Mouse (Mus musculus) C2C12 (cell line): ENCODE measurements around the gene Uspl1. TPM values are rescaled to one million over a fixed set of nuclear protein-coding genes. Genes with fewer than 3 reads are reported as not detected.
A peak's percentile ranks its signal among the peaks of the same experiment; 100 is the strongest.

Experiments
- H3K27me3 ChIP-seq: one replicate; pipeline ENCODE4 v1.6.1; 2011; ENCODE audit not compliant: control insufficient read depth, insufficient read depth, insufficient read length
- H3K36me3 ChIP-seq: one replicate; pipeline ENCODE4 v1.6.1; 2011; ENCODE audit not compliant: control insufficient read depth, insufficient read depth
- H3K4me3 ChIP-seq: one replicate; pipeline ENCODE4 v1.5.1; 2011; ENCODE audit warnings: mild to moderate bottlenecking, control low read depth; ENCODE audit not compliant: poor library complexity, insufficient read depth, severe bottlenecking
- H3K79me2 ChIP-seq: one replicate; pipeline ENCODE4 v1.6.1; 2011; ENCODE audit not compliant: control insufficient read depth, insufficient read depth
- H3K79me3 ChIP-seq: one replicate; pipeline ENCODE4 v1.6.1; 2011; ENCODE audit warnings: low read depth, control low read depth
- H3ac ChIP-seq: one replicate; pipeline ENCODE3; 2011; ENCODE audit warnings: low read depth; ENCODE audit not compliant: control insufficient read depth, insufficient read length
- CEBPB ChIP-seq: IDR thresholded peaks from one replicate; pipeline ENCODE4 v1.6.1; 2011; ENCODE audit warnings: low read depth, mild to moderate bottlenecking, control low read depth, moderate library complexity
- CTCF ChIP-seq: IDR thresholded peaks from one replicate; pipeline ENCODE4 v1.5.1; 2011; ENCODE audit not compliant: control insufficient read depth, insufficient read depth, insufficient read length
- FOSL1 ChIP-seq: IDR thresholded peaks from one replicate; pipeline ENCODE4 v1.8.0; 2011; ENCODE audit warnings: mild to moderate bottlenecking, low read length; ENCODE audit not compliant: poor library complexity, insufficient read depth, severe bottlenecking
- MAX ChIP-seq: IDR thresholded peaks from one replicate; pipeline ENCODE4 v1.6.1; 2011; ENCODE audit warnings: mild to moderate bottlenecking, control low read depth
- MYOD1 ChIP-seq: IDR thresholded peaks from one replicate; pipeline ENCODE4 v1.6.1; 2011; ENCODE audit warnings: low read depth; ENCODE audit not compliant: control insufficient read depth, insufficient read length
- MYOG ChIP-seq: IDR thresholded peaks from one replicate; pipeline ENCODE4 v1.6.1; 2011; ENCODE audit not compliant: control insufficient read depth, insufficient read length; ENCODE audit errors: extremely low read depth
- USF1 ChIP-seq: IDR thresholded peaks from one replicate; pipeline ENCODE4 v1.6.1; 2011; ENCODE audit warnings: low read depth, mild to moderate bottlenecking, control low read depth, moderate library complexity
- polyA plus RNA-seq: library from polyadenylated mRNA; unstranded; fragments of >200 nt; fragmentation: generic; extraction: Trizol; gene quantifications from one replicate; pipeline ENCODE4 v1.2.1, GENCODE M21; 2012; ENCODE audit warnings: missing spikeins

Gene Uspl1
- polyA plus RNA-seq, 1 experiment = 17.8 TPM

DNA sequence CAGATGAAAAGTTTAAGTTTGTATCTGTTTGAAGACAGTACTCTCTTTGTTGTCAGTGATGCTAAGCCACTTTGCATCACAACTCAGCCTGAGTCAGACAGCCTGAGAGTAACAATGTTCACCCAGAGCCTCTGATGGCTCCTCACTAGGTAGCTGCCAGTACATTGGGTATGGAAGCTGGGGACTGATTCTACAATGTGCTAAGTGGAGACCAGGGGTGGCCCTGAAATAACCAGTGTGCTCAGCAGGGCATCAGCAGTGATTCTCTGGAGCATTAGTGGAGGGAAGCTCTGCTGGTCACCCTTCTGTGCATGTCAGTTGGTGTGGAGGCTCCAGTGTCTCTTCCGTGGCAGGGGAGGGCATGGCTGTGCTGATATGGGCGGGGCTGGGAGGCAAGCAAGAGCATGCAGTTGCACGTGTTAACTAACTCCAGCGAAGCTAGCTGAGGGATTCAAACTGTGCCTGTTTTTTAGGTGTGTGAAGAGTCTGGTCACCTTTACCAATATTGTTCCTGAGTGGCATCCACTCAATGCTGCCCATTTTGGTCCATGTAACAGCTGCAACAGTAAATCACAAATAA, 19.7 kb downstream of the Uspl1 start:
- H3K36me3 ChIP-seq = peaks cover 82% of the 10 kb centered on the region
- peaks cover 36% of the 10 kb centered on the region for H3K79me3 ChIP-seq
- peak overlapping the region; percentile 20 for H3ac ChIP-seq
- peaks cover 58% of the 10 kb centered on the region for H3K79me2 ChIP-seq
- H3K4me3 ChIP-seq = no peak overlapping the region
- H3K27me3 ChIP-seq = no peaks in the 10 kb centered on the region
- TF ChIP-seq FOSL1 (no peak), MYOD1 (no peak), MYOG (no peak), MAX (no peak), CEBPB (no peak), CTCF (no peak), USF1 (no peak)

DNA sequence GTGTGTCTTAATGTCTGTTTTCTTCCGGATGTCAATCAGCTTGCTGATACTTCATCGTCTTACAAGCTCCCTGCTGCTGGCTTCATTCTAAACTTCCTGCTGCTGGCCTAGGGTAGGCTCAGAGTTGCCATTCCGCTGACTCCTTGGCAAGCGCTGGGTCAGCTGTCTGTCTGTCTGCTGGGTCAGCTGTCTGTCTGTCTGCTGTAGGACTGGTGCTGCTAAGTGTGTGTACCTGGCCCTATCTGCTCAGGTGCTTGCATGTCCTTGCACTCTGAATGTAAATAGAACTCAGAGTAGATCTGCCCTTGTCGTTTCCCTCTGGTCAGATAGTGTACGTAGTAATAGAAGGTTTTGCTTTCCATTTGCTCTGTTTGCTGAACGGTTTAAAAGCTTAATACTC, 20.7 kb downstream of the Uspl1 start:
- H3ac ChIP-seq = no peak overlapping the region
- no peak overlapping the region for H3K4me3 ChIP-seq
- H3K36me3 ChIP-seq = peaks cover 76% of the 10 kb centered on the region
- H3K27me3 ChIP-seq = no peaks in the 10 kb centered on the region
- peaks cover 49% of the 10 kb centered on the region for H3K79me2 ChIP-seq
- H3K79me3 ChIP-seq = peaks cover 29% of the 10 kb centered on the region
- no peak for TF ChIP-seq MYOG
- TF ChIP-seq USF1 = no peak
- TF ChIP-seq CTCF = no peak
- TF ChIP-seq FOSL1 = no peak
- TF ChIP-seq MAX = no peak
- TF ChIP-seq MYOD1 = no peak
- no peak for TF ChIP-seq CEBPB

DNA sequence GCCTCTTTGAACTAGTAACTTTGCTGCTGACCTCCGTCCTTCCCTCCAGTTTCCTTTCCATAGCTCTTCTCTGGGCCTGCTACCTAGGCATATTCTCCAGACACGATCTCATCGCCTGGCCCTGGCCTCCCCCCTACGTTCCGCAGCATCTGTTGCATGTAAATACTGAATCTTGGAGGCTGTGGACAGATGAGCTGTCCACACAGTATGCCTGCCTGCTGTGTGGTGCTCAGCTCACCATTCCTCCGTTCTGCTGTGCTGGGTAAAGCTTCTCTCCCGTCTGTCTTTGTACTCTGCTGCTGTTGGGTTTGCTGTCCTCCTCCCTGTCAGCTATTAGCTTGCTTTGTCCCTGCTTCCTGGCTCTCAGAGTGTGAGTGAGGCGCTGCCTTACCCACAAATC, 21.1 kb downstream of the Uspl1 start:
- H3K27me3 ChIP-seq = no peaks in the 10 kb centered on the region
- H3K79me2 ChIP-seq = peaks cover 49% of the 10 kb centered on the region
- H3K36me3 ChIP-seq = peaks cover 77% of the 10 kb centered on the region
- no peak overlapping the region for H3K4me3 ChIP-seq
- H3K79me3 ChIP-seq = peaks cover 29% of the 10 kb centered on the region
- no peak for TF ChIP-seq MYOG
- TF ChIP-seq MAX = no peak
- TF ChIP-seq USF1 = no peak
- TF ChIP-seq MYOD1 = peak; percentile 78
- TF ChIP-seq CEBPB = no peak
- TF ChIP-seq FOSL1 = no peak
- TF ChIP-seq CTCF = no peak
- no peak overlapping the region for H3ac ChIP-seq

DNA sequence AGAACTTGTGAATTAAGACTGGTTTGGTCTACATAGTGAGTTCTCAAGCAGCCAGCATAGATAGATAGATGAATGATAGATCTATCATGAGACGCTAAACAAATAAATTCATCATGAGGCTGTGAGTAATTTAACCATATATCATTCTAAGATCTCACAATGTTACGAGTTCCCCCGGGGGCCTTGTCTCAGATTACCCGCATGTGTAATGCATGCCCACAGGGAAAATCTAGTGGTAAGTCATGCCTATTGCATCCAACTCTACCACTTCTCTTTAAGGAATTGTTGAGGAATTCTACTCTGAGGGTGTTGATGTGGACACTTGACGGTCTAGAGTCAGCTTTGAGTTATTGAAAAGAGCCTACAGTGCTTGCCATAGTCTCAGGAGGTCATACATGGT, 22.1 kb downstream of the Uspl1 start:
- Histone ChIP-seq H3ac (no peak overlapping the region), H3K36me3 (peaks cover 82% of the 10 kb centered on the region), H3K4me3 (no peak overlapping the region), H3K79me2 (peaks cover 49% of the 10 kb centered on the region), H3K27me3 (no peaks in the 10 kb centered on the region), H3K79me3 (peaks cover 29% of the 10 kb centered on the region)
- TF ChIP-seq MYOD1 = no peak
- TF ChIP-seq USF1 = no peak
- no peak for TF ChIP-seq MAX
- TF ChIP-seq CEBPB = no peak
- no peak for TF ChIP-seq MYOG
- TF ChIP-seq CTCF = no peak
- no peak for TF ChIP-seq FOSL1

DNA sequence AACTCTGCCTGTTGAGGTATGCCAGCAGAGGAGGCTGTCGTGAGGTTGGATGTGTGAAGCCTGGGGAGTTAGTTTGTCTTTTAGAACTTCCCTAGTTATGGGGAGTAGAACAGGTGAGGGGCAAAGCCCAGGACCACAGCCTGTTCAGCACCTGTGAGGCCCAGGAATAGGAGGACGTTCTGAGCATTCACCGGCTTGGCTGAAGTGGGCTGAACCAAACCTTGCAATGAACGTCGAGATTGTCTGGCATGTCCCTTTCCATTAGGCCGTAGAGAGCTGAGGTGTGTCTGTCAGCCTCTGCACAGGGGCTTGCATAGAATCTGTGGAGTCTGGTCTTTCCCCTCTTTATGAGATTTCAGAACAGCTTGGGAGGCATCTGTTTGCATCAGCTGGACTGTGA, 23.5 kb downstream of the Uspl1 start:
- Histone ChIP-seq H3K27me3 (no peaks in the 10 kb centered on the region), H3K4me3 (no peak overlapping the region), H3K79me3 (peaks cover 29% of the 10 kb centered on the region), H3K36me3 (peaks cover 81% of the 10 kb centered on the region), H3K79me2 (peaks cover 49% of the 10 kb centered on the region), H3ac (no peak overlapping the region)
- TF ChIP-seq CEBPB (no peak), MAX (no peak), MYOG (no peak), FOSL1 (no peak), USF1 (no peak), CTCF (no peak), MYOD1 (no peak)

DNA sequence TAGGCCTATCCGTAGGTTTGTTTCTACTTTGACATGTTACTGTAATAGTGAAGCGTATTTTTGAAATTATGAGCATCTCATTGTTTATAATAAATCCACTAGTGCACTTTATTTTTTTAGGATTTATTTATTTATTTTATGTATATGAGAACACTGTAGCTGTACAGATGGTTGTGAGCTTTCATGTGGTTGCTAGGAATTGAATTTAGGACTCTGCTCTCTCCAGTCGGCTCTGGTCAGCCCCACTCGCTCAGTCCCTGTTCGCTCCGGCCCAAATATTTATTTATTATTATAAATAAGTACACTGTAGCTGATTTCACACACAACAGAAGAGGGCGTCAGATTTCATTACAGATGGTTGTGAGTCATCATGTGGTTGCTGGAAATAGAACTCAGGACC, 24.6 kb downstream of the Uspl1 start:
- no peak for TF ChIP-seq MYOG
- Histone ChIP-seq H3K27me3 (no peaks in the 10 kb centered on the region), H3ac (no peak overlapping the region), H3K79me3 (peaks cover 29% of the 10 kb centered on the region), H3K79me2 (peaks cover 48% of the 10 kb centered on the region), H3K36me3 (peaks cover 84% of the 10 kb centered on the region), H3K4me3 (no peak overlapping the region)
